Mouse (Mus musculus) CH12.LX (cell line): ENCODE results near the gene Surf6. TPM values are rescaled to one million over a fixed set of nuclear protein-coding genes. Genes with fewer than 3 reads are reported as not detected.

ENCODE experiments used
- DNase-seq: peaks from one replicate; pipeline ENCODE4 v3.0.0-alpha.2; 2013; ENCODE audit errors: extremely low read depth
- H3K27ac ChIP-seq: 2 replicates; pipeline ENCODE4 v1.5.1; 2012; ENCODE audit warnings: low read depth, mild to moderate bottlenecking, control low read depth, moderate library complexity; ENCODE audit not compliant: insufficient read depth
- H3K27me3 ChIP-seq: replicated peaks from 2 replicates; pipeline ENCODE3; 2012; ENCODE audit warnings: inconsistent platforms
- H3K36me3 ChIP-seq, 2 experiments: replicated peaks in 1 of 2; 2 replicates each; pipeline versions ENCODE3 to v1.6.1; 2012; ENCODE audit warnings: inconsistent platforms in 1 of 2, low read length in 1 of 2, mild to moderate bottlenecking in 1 of 2, mixed read lengths in 1 of 2, moderate library complexity in 1 of 2; ENCODE audit not compliant: control insufficient read depth in 1 of 2, insufficient read depth in 1 of 2
- H3K4me1 ChIP-seq, 2 experiments: 2 replicates each; pipeline ENCODE4 v1.6.1; 2012; ENCODE audit warnings: inconsistent platforms in 1 of 2, moderate library complexity in 1 of 2; ENCODE audit not compliant: insufficient read depth in 2 of 2, control insufficient read depth in 1 of 2
- H3K4me2 ChIP-seq: 2 replicates; pipeline ENCODE4 v1.6.1; 2012; ENCODE audit warnings: low read depth, mild to moderate bottlenecking, control low read depth; ENCODE audit not compliant: poor library complexity, insufficient read depth, severe bottlenecking
- H3K4me3 ChIP-seq, 3 experiments: fragments of 150-350 bp in 1 of 3; sonication (generic) in 1 of 3; replicated peaks in 1 of 3; 2 replicates each; pipeline versions ENCODE3 to v1.5.1; 2011 to 2012; ENCODE audit warnings: low read depth in 2 of 3, low read length in 2 of 3, mild to moderate bottlenecking in 2 of 3, moderate library complexity in 2 of 3, control low read depth in 1 of 3, improper control_type of control experiment in 1 of 3, inconsistent platforms in 1 of 3, mixed read lengths in 1 of 3; ENCODE audit not compliant: poor library complexity in 1 of 3
- H3K79me2 ChIP-seq: replicated peaks from 2 replicates; pipeline ENCODE4 v1.6.1; 2012; ENCODE audit warnings: mild to moderate bottlenecking, moderate library complexity; ENCODE audit not compliant: control insufficient read depth, poor library complexity, insufficient read depth, severe bottlenecking; ENCODE audit errors: extremely low read depth
- H3K9ac ChIP-seq: 2 replicates; pipeline ENCODE4 v1.6.1; 2012; ENCODE audit warnings: low read depth, mild to moderate bottlenecking, control low read depth, moderate library complexity; ENCODE audit not compliant: insufficient read depth
- H3K9me3 ChIP-seq: replicated peaks from 2 replicates; pipeline ENCODE3; 2012; ENCODE audit warnings: low read length, inconsistent platforms, mixed read lengths
- BHLHE40 ChIP-seq: IDR thresholded peaks from 2 replicates; pipeline ENCODE4 v1.6.1; 2011; ENCODE audit warnings: mild to moderate bottlenecking, low read depth, low read length, improper control_type of control experiment
- CHD2 ChIP-seq: IDR thresholded peaks from 2 replicates; pipeline ENCODE4 v1.6.1; 2011; ENCODE audit warnings: low read length, improper control_type of control experiment
- CTCF ChIP-seq, 2 experiments: IDR thresholded peaks in 1 of 2; conservative IDR thresholded peaks in 1 of 2; 2 replicates each; pipeline ENCODE4 v1.5.1; 2011 to 2012; ENCODE audit warnings: low read depth in 2 of 2, low read length in 2 of 2, improper control_type of control experiment in 1 of 2, inconsistent platforms in 1 of 2, mild to moderate bottlenecking in 1 of 2, moderate library complexity in 1 of 2
- E2F4 ChIP-seq: IDR thresholded peaks from 2 replicates; pipeline ENCODE4 v1.6.1; 2011; ENCODE audit warnings: low read depth, low read length, improper control_type of control experiment; ENCODE audit not compliant: insufficient replicate concordance
- EP300 ChIP-seq: IDR thresholded peaks from 2 replicates; pipeline ENCODE4 v1.6.1; 2011; ENCODE audit warnings: low read length, improper control_type of control experiment
- GABPA ChIP-seq: IDR thresholded peaks from 2 replicates; pipeline ENCODE4 v1.6.1; 2012; ENCODE audit warnings: low read depth, low read length, improper control_type of control experiment, inconsistent platforms; ENCODE audit not compliant: insufficient replicate concordance
- HCFC1 ChIP-seq: IDR thresholded peaks from 2 replicates; pipeline ENCODE4 v1.6.1; 2012; ENCODE audit warnings: low read depth, mild to moderate bottlenecking, inconsistent platforms, low read length, improper control_type of control experiment
- IRF4 ChIP-seq: IDR thresholded peaks from 2 replicates; pipeline ENCODE4 v1.6.1; 2014; ENCODE audit warnings: low read depth, mild to moderate bottlenecking, inconsistent platforms, low read length, improper control_type of control experiment
- KAT2A ChIP-seq: IDR thresholded peaks from 2 replicates; pipeline ENCODE4 v1.6.1; 2012; ENCODE audit warnings: low read length, improper control_type of control experiment, inconsistent platforms; ENCODE audit not compliant: insufficient replicate concordance
- MAFK ChIP-seq: IDR thresholded peaks from 2 replicates; pipeline ENCODE4 v1.6.1; 2011; ENCODE audit warnings: low read length, improper control_type of control experiment; ENCODE audit not compliant: insufficient replicate concordance
- MAZ ChIP-seq: IDR thresholded peaks from 2 replicates; pipeline ENCODE4 v1.6.1; 2012; ENCODE audit warnings: low read depth, mild to moderate bottlenecking, inconsistent platforms, low read length, improper control_type of control experiment, moderate library complexity
- MEF2A ChIP-seq: IDR thresholded peaks from 2 replicates; pipeline ENCODE4 v1.6.1; 2014; ENCODE audit warnings: low read depth, mild to moderate bottlenecking, inconsistent platforms, low read length, improper control_type of control experiment, borderline replicate concordance
- MXI1 ChIP-seq: IDR thresholded peaks from 2 replicates; pipeline ENCODE4 v1.6.1; 2011; ENCODE audit warnings: mild to moderate bottlenecking, low read depth, low read length, improper control_type of control experiment
- MYC ChIP-seq: IDR thresholded peaks from 2 replicates; pipeline ENCODE4 v1.6.1; 2011; ENCODE audit warnings: low read depth, mild to moderate bottlenecking, improper control_type of control experiment, low read length
- NELFE ChIP-seq: IDR thresholded peaks from 2 replicates; pipeline ENCODE4 v1.6.1; 2011; ENCODE audit warnings: low read depth, low read length, improper control_type of control experiment
- NRF1 ChIP-seq: IDR thresholded peaks from 2 replicates; pipeline ENCODE4 v1.6.1; 2014; ENCODE audit warnings: low read depth, mild to moderate bottlenecking, inconsistent platforms, low read length, improper control_type of control experiment, moderate library complexity
- PAX5 ChIP-seq: IDR thresholded peaks from 2 replicates; pipeline ENCODE4 v1.6.1; 2012; ENCODE audit warnings: low read length, inconsistent platforms, mixed read lengths
- POLR2A ChIP-seq: IDR thresholded peaks from 2 replicates; pipeline ENCODE4 v1.6.1; 2011; ENCODE audit warnings: low read depth, mild to moderate bottlenecking, improper control_type of control experiment, low read length
- RAD21 ChIP-seq: IDR thresholded peaks from 2 replicates; pipeline ENCODE4 v1.6.1; 2011; ENCODE audit warnings: low read depth, mild to moderate bottlenecking, low read length, improper control_type of control experiment, moderate library complexity
- TBP ChIP-seq: conservative IDR thresholded peaks from 2 replicates; pipeline ENCODE4 v1.6.1; 2011; ENCODE audit warnings: low read depth, low read length, improper control_type of control experiment
- TCF12 ChIP-seq: IDR thresholded peaks from 2 replicates; pipeline ENCODE4 v1.6.1; 2014; ENCODE audit warnings: low read depth, mild to moderate bottlenecking, inconsistent platforms, low read length, improper control_type of control experiment
- UBTF ChIP-seq: IDR thresholded peaks from 2 replicates; pipeline ENCODE4 v1.6.1; 2012; ENCODE audit warnings: low read depth, mild to moderate bottlenecking, inconsistent platforms, low read length, improper control_type of control experiment, moderate library complexity
- USF1 ChIP-seq: IDR thresholded peaks from 2 replicates; pipeline ENCODE4 v1.6.1; 2014; ENCODE audit warnings: low read depth, mild to moderate bottlenecking, inconsistent platforms, low read length, improper control_type of control experiment
- USF2 ChIP-seq: conservative IDR thresholded peaks from 2 replicates; pipeline ENCODE4 v1.6.1; 2011; ENCODE audit warnings: low read depth, low read length, improper control_type of control experiment
- ZC3H11A ChIP-seq: IDR thresholded peaks from 2 replicates; pipeline ENCODE4 v1.6.1; 2012; ENCODE audit warnings: low read depth, mild to moderate bottlenecking, inconsistent platforms, low read length, improper control_type of control experiment
- ZKSCAN1 ChIP-seq: IDR thresholded peaks from 2 replicates; pipeline ENCODE4 v1.6.1; 2012; ENCODE audit warnings: low read depth, inconsistent platforms, low read length, improper control_type of control experiment, borderline replicate concordance
- ZNF384 ChIP-seq: IDR thresholded peaks from 2 replicates; pipeline ENCODE4 v1.6.1; 2012; ENCODE audit warnings: low read depth, low read length, improper control_type of control experiment, inconsistent platforms
- dilution Hi-C: fragments of 300-500 bp; cut with MboI; formaldehyde crosslinking; loops from 2 replicates; pipeline ENCODE4 v1.14.3; 2020; ENCODE audit warnings: low sequenced_read_pairs; ENCODE audit not compliant: extremely low pct_unique_long_range_greater_than_20kb, extremely low pct_ligation_motif_present
- in situ Hi-C: fragments of 300-500 bp; cut with MboI; formaldehyde crosslinking; loops from 3 replicates; pipeline ENCODE4 v1.14.3; 2019; ENCODE audit warnings: low sequenced_read_pairs, low pct_ligation_motif_present, low pct_unique_long_range_greater_than_20kb, mixed read lengths
- polyA plus RNA-seq: library from polyadenylated mRNA; unstranded; fragments of >175 nt; gene quantifications from 2 replicates; pipeline ENCODE4 v1.2.1, GENCODE M21; 2012; ENCODE audit warnings: low read depth; ENCODE audit not compliant: insufficient read length
- total RNA-seq, 2 experiments: library from RNA; depleted of rRNA; stranded (reverse); fragments of 300-350 nt in 1 of 2; fragments of >200 nt in 1 of 2; gene quantifications; 2 replicates each; pipeline ENCODE4 v1.2.3; 2012 to 2014

Gene Surf6
- total and polyA plus RNA-seq, 3 experiments: 29.0 to 47.5 (median 34.8) TPM

DNA sequence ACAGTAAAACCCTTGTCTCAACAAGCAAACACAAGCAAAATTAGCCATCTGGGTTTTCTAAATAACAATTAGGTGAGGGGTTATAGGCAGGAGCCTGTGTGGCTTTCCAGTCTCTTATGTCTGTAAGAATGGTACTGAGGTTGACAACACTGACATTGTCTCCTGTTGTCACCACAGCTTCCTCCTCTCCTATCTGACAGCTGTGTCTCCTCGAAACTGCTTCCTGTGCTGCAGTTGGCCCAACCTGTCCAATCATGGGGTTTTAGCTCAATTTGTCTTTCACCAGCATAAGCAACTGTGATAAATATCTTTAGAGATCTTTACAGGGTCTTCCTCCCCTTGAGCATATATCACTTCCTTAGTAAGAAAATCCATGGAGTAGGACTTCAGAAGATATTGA, 33.7 kb upstream of the Surf6 start:
- H3K36me3 ChIP-seq: peaks cover 0 to 4% of the 10 kb centered on the region in 2 experiments
- H3K79me2 ChIP-seq: peaks cover 15% of the 10 kb centered on the region
- H3K27ac ChIP-seq: no peak overlapping the region
- no peak for TF ChIP-seq CTCF (conservative IDR thresholded peaks at IDR 0.05 in 1 of 2, IDR thresholded peaks at IDR 0.05 in 1 of 2; ENCODE audit: low read depth in 2 of 2, low read length in 2 of 2)
- no peak for TF ChIP-seq USF1
- no peak for TF ChIP-seq MAFK
- no peak for TF ChIP-seq MYC
- no peak for TF ChIP-seq POLR2A
- no peak for TF ChIP-seq MXI1
- no peak for TF ChIP-seq ZC3H11A
- H3K4me2 ChIP-seq: no peak overlapping the region
- dilution Hi-C loops (no loop called here), in situ Hi-C loops (no loop called here)
- H3K4me3 ChIP-seq: no peak overlapping the region
- no peaks in the 10 kb centered on the region for H3K9me3 ChIP-seq
- DNase-seq: no peak
- peaks cover 27 to 56% of the 10 kb centered on the region in 2 experiments for H3K4me1 ChIP-seq
- H3K9ac ChIP-seq: no peak overlapping the region
- H3K27me3 ChIP-seq: no peaks in the 10 kb centered on the region

DNA sequence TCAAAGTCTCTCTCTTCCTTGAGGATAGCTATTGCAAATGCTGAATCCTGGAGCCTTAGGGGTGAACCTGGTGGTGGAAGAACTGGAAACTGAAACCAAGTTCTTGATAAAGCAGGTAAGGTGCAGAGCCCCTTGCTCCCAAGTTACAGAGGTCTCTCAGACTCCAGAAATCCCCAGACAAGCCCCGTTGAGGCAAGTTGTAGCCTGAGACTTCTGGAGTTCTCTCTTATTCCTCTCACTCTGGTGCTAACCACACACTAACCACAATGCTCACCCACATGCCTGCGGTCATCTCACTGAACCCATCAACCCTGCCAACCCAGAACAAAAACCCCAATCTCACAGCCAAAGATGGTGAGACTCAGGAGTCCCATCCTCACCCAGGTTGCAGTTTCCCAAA, 32.6 kb upstream of the Surf6 start:
- no peak overlapping the region for H3K4me3 ChIP-seq
- in situ Hi-C loops: no loop called here

More for the DNA sequence above, 32.6 kb upstream of the Surf6 start:
- Histone ChIP-seq H3K27me3 (no peaks in the 10 kb centered on the region), H3K4me2 (no peak overlapping the region), H3K79me2 (peaks cover 27% of the 10 kb centered on the region), H3K36me3 (peaks cover 6 to 15% of the 10 kb centered on the region in 2 experiments), H3K27ac (no peak overlapping the region), H3K9me3 (no peaks in the 10 kb centered on the region), H3K4me1 (peaks cover 31 to 62% of the 10 kb centered on the region in 2 experiments), H3K9ac (no peak overlapping the region)
- DNase-seq: no peak
- dilution Hi-C loops: no loop called here
- no peak for TF ChIP-seq TCF12
- TF ChIP-seq BHLHE40: 0 out of 2 replicates have a peak, but pooled peaks have one; percentile 18
- TF ChIP-seq CTCF (conservative IDR thresholded peaks at IDR 0.05 in 1 of 2, IDR thresholded peaks at IDR 0.05 in 1 of 2; ENCODE audit: low read depth in 2 of 2, low read length in 2 of 2): no peak
- TF ChIP-seq E2F4: no peak
- no peak for TF ChIP-seq ZKSCAN1
- no peak for TF ChIP-seq HCFC1
- no peak for TF ChIP-seq MAFK
- TF ChIP-seq EP300: 0 out of 2 replicates have a peak, but pooled peaks have one; percentile 17
- no peak for TF ChIP-seq GABPA
- TF ChIP-seq NELFE: no peak
- no peak for TF ChIP-seq PAX5
- TF ChIP-seq ZNF384: no peak
- no peak for TF ChIP-seq CHD2
- no peak for TF ChIP-seq MAZ
- no peak for TF ChIP-seq USF2
- TF ChIP-seq TBP: no peak
- TF ChIP-seq NRF1: no peak
- no peak for TF ChIP-seq MEF2A
- TF ChIP-seq KAT2A: no peak
- no peak for TF ChIP-seq UBTF
- no peak for TF ChIP-seq RAD21
- 0 out of 2 replicates have a peak, but pooled peaks have one; percentile 15 for TF ChIP-seq IRF4
- TF ChIP-seq, all 38 proteins: peak for 3
